Mouse (Mus musculus): ENCODE results near the gene Bcl2l2.

DNA sequence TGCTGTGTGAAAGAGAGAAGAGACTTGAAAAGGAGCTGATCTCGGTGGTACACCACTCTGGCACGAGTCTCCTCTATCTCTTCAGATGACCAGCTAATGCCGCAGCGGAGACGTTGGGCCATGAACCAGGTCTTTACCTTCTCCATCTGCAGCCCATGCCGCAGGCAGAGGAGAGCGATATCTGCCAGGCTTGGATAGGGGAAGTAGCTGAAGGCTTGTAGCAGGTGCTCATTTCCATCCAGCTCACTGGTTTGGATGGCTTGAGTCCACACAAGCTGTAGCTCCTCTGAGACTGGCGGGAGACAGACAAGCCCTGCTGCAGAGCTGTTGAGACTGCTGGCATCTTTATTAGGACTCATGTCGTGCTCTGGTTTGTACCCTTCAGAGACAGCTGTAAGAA is 25.3 kb upstream of the Bcl2l2 start:
- TF ChIP-seq CTCF (IDR thresholded peaks at IDR 0.05; ENCODE audit: low read depth, low read length) (no peak), POLR2A (IDR thresholded peaks at IDR 0.05; ENCODE audit: borderline replicate concordance, low read depth, low read length) (no peak)

Measured in bone marrow macrophage, adult 2 months (primary cell).